Mouse (Mus musculus): Measurements from ENCODE around the gene Efcab14.

Gene Efcab14

DNA sequence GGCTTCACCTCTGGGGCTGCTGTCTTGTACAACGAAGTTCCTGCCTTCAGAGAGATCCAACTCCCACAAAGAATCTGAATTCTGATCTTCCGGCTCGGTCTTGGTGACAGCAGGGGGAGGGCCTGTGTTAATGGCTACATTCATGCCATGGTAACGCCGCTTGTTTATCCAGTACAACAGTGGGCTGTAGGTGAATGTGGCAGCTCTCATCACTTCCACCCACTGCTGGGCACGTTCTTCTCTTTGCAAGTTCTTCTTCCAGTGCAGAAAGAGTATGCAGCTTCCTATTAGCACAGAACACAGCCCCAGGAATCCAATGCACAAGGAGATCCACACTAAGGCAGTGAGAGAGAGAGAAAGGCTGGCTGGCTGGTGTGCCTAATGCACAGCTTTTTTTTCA is 42.7 kb downstream of the Efcab14 start:
- no peak for DNase-seq

DNA sequence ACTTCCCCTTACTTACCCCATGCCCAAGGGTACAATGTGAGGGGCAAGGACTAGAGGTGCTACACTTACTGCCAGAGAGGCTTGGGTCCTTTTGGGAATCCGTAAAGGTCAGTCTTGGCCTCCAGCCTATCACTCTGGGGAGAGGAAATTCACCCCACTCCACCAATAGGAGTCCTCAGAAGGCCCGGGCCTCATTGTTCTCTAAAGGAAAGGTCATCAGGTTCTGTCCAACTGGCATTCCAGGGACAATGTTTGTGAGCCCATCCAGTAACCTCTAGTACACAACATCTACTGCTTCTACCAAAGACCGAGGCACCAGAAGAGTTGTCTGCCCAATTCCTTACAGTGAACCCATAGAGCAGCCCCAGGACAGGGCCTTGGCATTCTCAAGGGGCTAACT is 43.4 kb downstream of the Efcab14 start, which contains the start of gene Tex38:
Tex38 (minus strand) TSS at position 101 of the 400 bp plus-strand sequence.
- no peak for DNase-seq

- no peak for DNase-seq
Measured at GRCm38 (mm10) chr4:115782026-115782805, 44.7 kb downstream of the Efcab14 start.

- peak; percentile 84 for DNase-seq
Measured at GRCm38 (mm10) chr4:115784769-115785510, 47.4 kb downstream of the Efcab14 start, which contains the start of gene Atpaf1. Atpaf1 (plus strand) TSS chr4:115784812.

- DNase-seq, result no peak
Measured at GRCm38 (mm10) chr4:115785511-115786034, 48.0 kb downstream of the Efcab14 start.

DNA sequence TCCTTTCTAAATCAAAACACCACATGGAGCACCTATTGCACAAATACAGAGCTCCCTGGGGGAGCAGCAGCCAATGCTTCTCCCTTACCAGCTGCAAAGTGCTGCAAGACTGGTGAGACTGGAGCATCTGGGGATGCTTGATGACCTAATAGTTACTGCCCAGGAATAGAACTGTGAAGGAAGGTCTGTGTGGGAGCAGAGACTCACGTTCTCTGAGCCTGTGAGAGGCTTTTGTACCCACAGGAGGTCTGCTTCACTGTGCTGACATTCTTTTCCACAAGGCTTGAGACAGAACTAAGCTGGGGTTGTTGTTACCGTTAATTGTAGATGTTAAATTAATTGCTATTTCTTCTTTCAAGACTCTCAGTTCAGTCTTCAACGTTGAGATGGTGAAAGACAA is 53.3 kb downstream of the Efcab14 start:
- no peak for DNase-seq

GRCm38 (mm10) chr4:115795360-115795759 is 57.8 kb downstream of the Efcab14 start:
- no peak for DNase-seq

GRCm38 (mm10) chr4:115799981-115800380 is 62.4 kb downstream of the Efcab14 start:
- DNase-seq, result no peak

DNA sequence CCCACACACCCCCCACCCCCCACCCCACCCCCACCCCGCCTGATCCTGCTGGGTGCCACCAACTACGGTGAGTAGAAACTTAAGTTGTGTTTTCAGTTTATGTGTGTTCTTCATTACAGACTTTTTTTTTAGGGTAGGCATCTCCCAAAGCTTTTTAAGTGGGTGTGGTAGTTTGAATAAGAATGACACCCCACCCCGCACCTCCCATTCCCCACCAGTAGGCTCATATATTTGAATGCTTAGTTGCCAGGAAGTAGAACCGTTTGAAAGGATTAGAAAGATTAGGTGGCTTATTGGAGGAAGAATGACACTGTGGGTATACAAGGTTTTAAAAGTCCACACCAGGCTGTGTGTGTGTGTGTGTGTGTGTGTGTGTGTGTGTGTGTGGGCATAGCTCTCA is 74.8 kb downstream of the Efcab14 start:
- DNase-seq, result no peak

GRCm38 (mm10) chr4:115815606-115816005 is 78.1 kb downstream of the Efcab14 start:
- no peak for DNase-seq

DNA sequence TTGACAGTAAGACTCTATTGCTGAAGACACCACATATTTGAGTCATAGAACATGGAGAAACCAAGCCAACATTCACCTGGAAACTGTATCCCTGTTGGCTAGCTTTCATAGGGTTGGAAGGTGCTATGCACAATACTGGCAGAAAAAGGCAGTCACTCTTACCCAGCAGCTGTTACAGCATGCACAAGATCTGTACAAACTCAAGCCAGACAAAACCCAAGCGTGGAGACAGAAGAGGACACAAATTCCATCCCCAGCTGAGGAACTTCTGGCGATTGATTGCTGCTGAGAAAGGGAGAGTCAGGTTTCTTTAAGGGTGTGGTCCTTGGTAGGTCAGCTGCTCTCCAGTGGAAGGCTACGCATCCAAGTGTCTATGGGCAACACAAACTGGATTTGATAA is 82.7 kb downstream of the Efcab14 start:
- DNase-seq, result no peak

DNA sequence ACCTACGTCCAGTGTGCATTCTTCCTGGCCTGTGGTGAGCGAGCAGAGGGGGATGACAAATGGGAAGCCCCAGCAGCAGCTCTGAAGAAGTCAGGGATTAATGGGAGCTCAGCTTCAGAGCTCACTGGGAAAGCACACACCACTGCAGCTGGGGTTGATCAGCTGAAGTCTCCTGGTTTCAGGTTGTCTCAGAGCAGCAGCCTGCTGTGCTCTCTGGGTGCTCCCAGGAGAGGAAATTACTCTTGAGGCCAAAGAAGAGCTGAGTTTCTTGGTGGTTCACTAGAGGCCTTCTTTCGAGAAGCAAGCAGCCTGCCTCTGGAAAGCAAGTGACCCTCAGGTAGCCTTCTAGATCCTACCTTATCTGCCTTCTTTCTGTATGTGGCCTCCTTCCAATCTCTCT is 83.4 kb downstream of the Efcab14 start:
- DNase-seq, result no peak

DNA sequence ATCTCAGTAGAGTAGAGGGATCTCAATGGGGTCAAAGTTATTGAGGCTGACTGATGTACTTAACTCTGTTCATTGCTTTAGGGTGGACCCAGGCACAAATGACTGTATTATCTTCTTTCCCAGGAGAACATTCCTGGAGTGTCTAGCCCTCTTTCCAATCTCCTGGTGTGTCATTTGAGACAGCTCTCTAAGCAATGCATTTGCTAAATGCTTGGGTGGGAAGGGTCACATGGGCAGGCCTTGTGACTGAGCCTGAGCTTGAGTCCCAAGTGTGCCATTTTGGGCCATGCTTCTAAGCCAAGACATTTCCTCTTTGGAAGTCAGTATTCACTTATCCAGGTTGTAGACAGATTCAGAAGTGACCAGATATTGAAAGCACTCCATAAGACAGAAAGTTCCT is 83.9 kb downstream of the Efcab14 start:
- DNase-seq, result no peak

DNA sequence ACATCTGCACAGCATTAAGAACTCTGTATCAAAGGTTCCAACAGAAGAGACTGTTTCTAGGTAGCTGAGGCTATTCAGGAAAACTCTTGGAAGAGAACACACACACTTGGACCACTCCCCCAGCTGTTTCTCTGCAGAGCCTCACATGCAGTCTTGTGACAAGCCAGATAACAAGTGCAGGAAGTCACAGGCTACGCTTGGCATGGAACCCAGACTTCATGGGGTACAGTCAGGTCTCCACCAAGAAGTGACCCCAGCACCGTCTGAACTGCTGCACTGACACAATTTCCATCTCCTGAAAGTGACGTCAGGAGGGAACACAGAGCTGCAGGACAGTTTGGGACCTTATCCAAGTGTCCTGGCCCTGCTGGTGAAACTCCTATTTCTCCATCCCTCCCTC is 84.4 kb downstream of the Efcab14 start:
- DNase-seq, result no peak

GRCm38 (mm10) chr4:115824178-115824577 is 86.6 kb downstream of the Efcab14 start:
- DNase-seq, result no peak

DNA sequence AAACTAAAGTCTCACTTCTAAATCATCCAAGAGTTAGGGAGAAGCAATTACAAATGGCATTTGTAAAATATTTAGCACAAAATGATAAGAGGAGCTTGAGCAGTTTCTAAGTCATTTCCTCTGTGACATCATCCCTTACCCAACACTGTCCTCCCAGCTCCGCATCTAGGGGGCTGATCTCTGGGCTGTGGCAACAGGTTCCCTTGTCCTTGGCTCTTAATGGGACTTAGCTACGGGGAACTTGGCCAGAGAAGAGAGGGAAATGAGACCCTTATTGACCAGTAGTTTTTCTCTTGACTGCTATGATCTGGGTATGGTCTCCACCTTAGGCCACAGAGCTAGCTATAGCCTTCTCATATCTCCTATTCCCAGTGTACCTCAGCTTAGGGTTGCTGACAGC is 87.7 kb downstream of the Efcab14 start:
- DNase-seq, result no peak
